Comparison of ENCODE assay signal across 13 mouse cellular contexts in the genomic region with DNA sequence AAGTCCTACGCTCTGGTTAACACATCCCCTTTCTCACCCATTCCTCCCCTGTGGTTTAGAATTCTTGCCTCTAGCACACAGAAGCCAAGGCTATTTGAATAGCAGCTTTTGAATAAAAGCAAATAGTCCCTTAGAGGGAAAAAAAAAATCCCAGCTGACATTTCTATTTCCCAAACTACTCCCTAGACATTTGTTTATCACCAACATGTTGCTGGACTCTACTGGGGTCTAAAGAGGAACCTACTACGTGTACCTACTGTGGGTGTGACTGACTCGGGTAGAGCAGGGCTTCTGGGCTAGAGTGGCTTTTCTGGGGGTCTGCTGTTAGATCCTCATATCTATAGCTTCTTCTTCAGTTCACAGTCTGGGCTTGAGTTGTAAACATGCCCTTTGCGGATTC. TPM values are rescaled to one million over a fixed set of nuclear protein-coding genes. Genes with fewer than 3 reads are reported as not detected.
DNase-seq lines count a peak whose midpoint lies in the region; ATAC-seq lines count a peak whose summit lies in the region.
"Had no signal": no experiment of that assay in that cellular context is flagged by ENCODE, and none has a peak within 500 bp of the region (broad histone marks: within the 10 kb centered on the region; RNA-seq: fewer than 3 reads in every experiment).

No protein-coding gene starts in this region.

- no peaks in the 10 kb centered on the region for H3K9me3 ChIP-seq in heart, embryonic 15.5 days (replicated peaks)
- H3K9me3 ChIP-seq in heart, embryonic 12.5 days (replicated peaks) = no peaks in the 10 kb centered on the region
- no peaks in the 10 kb centered on the region for H3K9me3 ChIP-seq in kidney, embryonic 16.5 days (ENCODE audit: low read length)
- H3K9me3 ChIP-seq in neural tube, embryonic 13.5 days = no peaks in the 10 kb centered on the region
- H3K9me3 ChIP-seq: midbrain, embryonic 10.5 days had no signal

- no peak for DNase-seq in kidney, postnatal 14 days
- no peak for DNase-seq in neural tube, embryonic 10.5 days (ENCODE audit: extremely low spot score, low spot score)
- DNase-seq in ovary, postnatal 14 days (ENCODE audit: low spot score) = no peak
- DNase-seq: gastrocnemius, postnatal 25 days; layer of hippocampus, adult 9-11 months; lung, postnatal 36 days had no signal

- H3K9ac ChIP-seq in heart, embryonic 15.5 days = no peak overlapping the region
- no peak overlapping the region for H3K9ac ChIP-seq in heart, embryonic 12.5 days
- no peak overlapping the region for H3K9ac ChIP-seq in kidney, embryonic 16.5 days (replicated peaks; ENCODE audit: low read length)
- H3K9ac ChIP-seq in neural tube, embryonic 13.5 days = no peak overlapping the region

- peak overlapping the region; percentile 43 for H3K27ac ChIP-seq in heart, embryonic 15.5 days
- H3K27ac ChIP-seq in heart, embryonic 12.5 days (ENCODE audit: poor library complexity, severe bottlenecking) = no peak overlapping the region
- no peak overlapping the region for H3K27ac ChIP-seq in kidney, embryonic 16.5 days (ENCODE audit: low read length)
- H3K27ac ChIP-seq in neural tube, embryonic 13.5 days (replicated peaks) = no peak overlapping the region
- H3K27ac ChIP-seq: midbrain, embryonic 10.5 days had no signal

- no peaks in the 10 kb centered on the region for H3K27me3 ChIP-seq in heart, embryonic 15.5 days
- no peaks in the 10 kb centered on the region for H3K27me3 ChIP-seq in heart, embryonic 12.5 days (replicated peaks)
- no peaks in the 10 kb centered on the region; the same call in 1 of the 2 replicates for H3K27me3 ChIP-seq in kidney, embryonic 16.5 days (ENCODE audit: insufficient read depth, low read length)
- no peaks in the 10 kb centered on the region for H3K27me3 ChIP-seq in neural tube, embryonic 13.5 days

- no peak overlapping the region for H3K4me3 ChIP-seq in heart, embryonic 15.5 days
- H3K4me3 ChIP-seq in heart, embryonic 12.5 days = no peak overlapping the region
- no peak overlapping the region for H3K4me3 ChIP-seq in kidney, embryonic 16.5 days (ENCODE audit: low read length)
- no peak overlapping the region for H3K4me3 ChIP-seq in neural tube, embryonic 13.5 days
- H3K4me3 ChIP-seq: midbrain, embryonic 10.5 days had no signal

- WGBS in heart, embryonic 15.5 days = 50% methylated on average over 4 of the region's 4 CpGs
- WGBS in heart, embryonic 12.5 days = 53% methylated on average over 4 of the region's 4 CpGs
- 57% methylated on average over 4 of the region's 4 CpGs for WGBS in kidney, embryonic 16.5 days
- 70% methylated on average over 4 of the region's 4 CpGs for WGBS in neural tube, embryonic 13.5 days

- ATAC-seq in heart, embryonic 15.5 days (replicated peaks; ENCODE audit: insufficient number of reproducible peaks, insufficient read depth, low FRiP score, low read depth) = no peak
- ATAC-seq in heart, embryonic 12.5 days (ENCODE audit: insufficient number of reproducible peaks, low FRiP score) = no peak
- no peak for ATAC-seq in kidney, embryonic 16.5 days (ENCODE audit: low FRiP score, low TSS enrichment)
- ATAC-seq in neural tube, embryonic 13.5 days (ENCODE audit: low read depth) = no peak

- H3K4me2 ChIP-seq in heart, embryonic 15.5 days = peak overlapping the region; percentile 35
- H3K4me2 ChIP-seq in heart, embryonic 12.5 days = no peak overlapping the region
- H3K4me2 ChIP-seq in kidney, embryonic 16.5 days (replicated peaks; ENCODE audit: low read depth, low read length) = peak overlapping the region; percentile 7; the same call in 1 of the 2 replicates
- peak overlapping the region; percentile 13; the same call in 1 of the 2 replicates for H3K4me2 ChIP-seq in neural tube, embryonic 13.5 days

- peaks cover 40% of the 10 kb centered on the region for H3K4me1 ChIP-seq in heart, embryonic 15.5 days (replicated peaks)
- H3K4me1 ChIP-seq in heart, embryonic 12.5 days (replicated peaks) = peaks cover 42% of the 10 kb centered on the region
- 0 out of 2 replicates have a peak, but pooled peaks cover 3% of the 10 kb centered on the region for H3K4me1 ChIP-seq in kidney, embryonic 16.5 days (ENCODE audit: insufficient read depth, low read length)
- peaks cover 18% of the 10 kb centered on the region for H3K4me1 ChIP-seq in neural tube, embryonic 13.5 days (replicated peaks)
- H3K4me1 ChIP-seq: midbrain, embryonic 10.5 days had no signal

- peaks cover 7% of the 10 kb centered on the region for H3K36me3 ChIP-seq in heart, embryonic 15.5 days
- H3K36me3 ChIP-seq in heart, embryonic 12.5 days = peaks cover 11% of the 10 kb centered on the region
- H3K36me3 ChIP-seq in kidney, embryonic 16.5 days (ENCODE audit: insufficient read depth, low read length) = no peaks in the 10 kb centered on the region
- H3K36me3 ChIP-seq in neural tube, embryonic 13.5 days = no peaks in the 10 kb centered on the region
- H3K36me3 ChIP-seq: G1E; midbrain, embryonic 10.5 days had no signal

RNA-seq across cellular contexts. Expression of a gene that starts 31.9 kb away (rescaled TPM):
- 24.1 and 25.5 TPM in 2 replicates for polyA plus RNA-seq in heart, embryonic 15.5 days (2015; fragmentation: Nextera tagmentation; extraction: Ambion mirVana)
- polyA plus RNA-seq in heart, embryonic 12.5 days (2016; fragmentation: Nextera tagmentation; extraction: Ambion mirVana) = 24.8 and 29.4 TPM in 2 replicates
- 2.2 and 2.6 TPM in 2 replicates for polyA plus RNA-seq in kidney, embryonic 16.5 days (2015; fragmentation: Nextera tagmentation; extraction: Ambion mirVana)
- 0.13 and 0.28 TPM in 2 replicates for polyA plus RNA-seq in neural tube, embryonic 13.5 days (2015; fragmentation: Nextera tagmentation; extraction: Ambion mirVana)
- polyA plus RNA-seq: G1E; thymus, postnatal 0 days had no signal
